Mouse (Mus musculus): Measurements from ENCODE around the gene Hibadh. TPM values are rescaled to one million over a fixed set of nuclear protein-coding genes. Genes with fewer than 3 reads are reported as not detected.

The Hibadh gene
- total RNA-seq, 1 experiment from 2014 or later = 74.4 TPM

- no peak for ATAC-seq (replicated peaks in 1 of 2; ENCODE audit: insufficient read depth in 1 of 2, low FRiP score in 2 of 2, low TSS enrichment in 1 of 2, low read depth in 1 of 2, poor library complexity in 2 of 2, severe bottlenecking in 2 of 2)
Measured at GRCm38 (mm10) chr6:52532144-52532492, 108.1 kb downstream of the Hibadh start.

- no peak for ATAC-seq (replicated peaks in 1 of 2; ENCODE audit: insufficient read depth in 1 of 2, low FRiP score in 2 of 2, low TSS enrichment in 1 of 2, low read depth in 1 of 2, poor library complexity in 2 of 2, severe bottlenecking in 2 of 2)
Measured at GRCm38 (mm10) chr6:52531366-52532143, 108.6 kb downstream of the Hibadh start.

GRCm38 (mm10) chr6:52530861-52531260, 109.3 kb downstream of the Hibadh start:
- no peak for ATAC-seq (replicated peaks in 1 of 2; ENCODE audit: insufficient read depth in 1 of 2, low FRiP score in 2 of 2, low TSS enrichment in 1 of 2, low read depth in 1 of 2, poor library complexity in 2 of 2, severe bottlenecking in 2 of 2)

- ATAC-seq (replicated peaks in 1 of 2; ENCODE audit: insufficient read depth in 1 of 2, low FRiP score in 2 of 2, low TSS enrichment in 1 of 2, low read depth in 1 of 2, poor library complexity in 2 of 2, severe bottlenecking in 2 of 2) = no peak
Measured at GRCm38 (mm10) chr6:52524226-52524625, 116.0 kb downstream of the Hibadh start.

GRCm38 (mm10) chr6:52518704-52519103, 121.5 kb downstream of the Hibadh start:
- no peak for ATAC-seq (replicated peaks in 1 of 2; ENCODE audit: insufficient read depth in 1 of 2, low FRiP score in 2 of 2, low TSS enrichment in 1 of 2, low read depth in 1 of 2, poor library complexity in 2 of 2, severe bottlenecking in 2 of 2)

GRCm38 (mm10) chr6:52517272-52517671, 122.9 kb downstream of the Hibadh start:
- ATAC-seq (replicated peaks in 1 of 2; ENCODE audit: insufficient read depth in 1 of 2, low FRiP score in 2 of 2, low TSS enrichment in 1 of 2, low read depth in 1 of 2, poor library complexity in 2 of 2, severe bottlenecking in 2 of 2) = no peak

- no peak for ATAC-seq (replicated peaks in 1 of 2; ENCODE audit: insufficient read depth in 1 of 2, low FRiP score in 2 of 2, low TSS enrichment in 1 of 2, low read depth in 1 of 2, poor library complexity in 2 of 2, severe bottlenecking in 2 of 2)
Measured at GRCm38 (mm10) chr6:52513876-52514405, 126.2 kb downstream of the Hibadh start.

GRCm38 (mm10) chr6:52508789-52509188, 131.4 kb downstream of the Hibadh start:
- no peak for ATAC-seq (replicated peaks in 1 of 2; ENCODE audit: insufficient read depth in 1 of 2, low FRiP score in 2 of 2, low TSS enrichment in 1 of 2, low read depth in 1 of 2, poor library complexity in 2 of 2, severe bottlenecking in 2 of 2)

- no peak for ATAC-seq (replicated peaks in 1 of 2; ENCODE audit: insufficient read depth in 1 of 2, low FRiP score in 2 of 2, low TSS enrichment in 1 of 2, low read depth in 1 of 2, poor library complexity in 2 of 2, severe bottlenecking in 2 of 2)
Measured at GRCm38 (mm10) chr6:52507946-52508345, 132.2 kb downstream of the Hibadh start.

GRCm38 (mm10) chr6:52507171-52507570, 133.0 kb downstream of the Hibadh start:
- ATAC-seq (replicated peaks in 1 of 2; ENCODE audit: insufficient read depth in 1 of 2, low FRiP score in 2 of 2, low TSS enrichment in 1 of 2, low read depth in 1 of 2, poor library complexity in 2 of 2, severe bottlenecking in 2 of 2) = no peak

GRCm38 (mm10) chr6:52505777-52506755, 134.1 kb downstream of the Hibadh start:
- ATAC-seq (replicated peaks in 1 of 2; ENCODE audit: insufficient read depth in 1 of 2, low FRiP score in 2 of 2, low TSS enrichment in 1 of 2, low read depth in 1 of 2, poor library complexity in 2 of 2, severe bottlenecking in 2 of 2) = no peak

- ATAC-seq (replicated peaks in 1 of 2; ENCODE audit: insufficient read depth in 1 of 2, low FRiP score in 2 of 2, low TSS enrichment in 1 of 2, low read depth in 1 of 2, poor library complexity in 2 of 2, severe bottlenecking in 2 of 2) = no peak
Measured at GRCm38 (mm10) chr6:52504676-52505460, 135.3 kb downstream of the Hibadh start.

GRCm38 (mm10) chr6:52502986-52503385, 137.2 kb downstream of the Hibadh start:
- no peak for ATAC-seq (replicated peaks in 1 of 2; ENCODE audit: insufficient read depth in 1 of 2, low FRiP score in 2 of 2, low TSS enrichment in 1 of 2, low read depth in 1 of 2, poor library complexity in 2 of 2, severe bottlenecking in 2 of 2)

GRCm38 (mm10) chr6:52501479-52501878, 138.7 kb downstream of the Hibadh start:
- no peak for ATAC-seq (replicated peaks in 1 of 2; ENCODE audit: insufficient read depth in 1 of 2, low FRiP score in 2 of 2, low TSS enrichment in 1 of 2, low read depth in 1 of 2, poor library complexity in 2 of 2, severe bottlenecking in 2 of 2)

Measured in hematopoietic stem cell, adult 5-6 weeks (primary cell).